Mouse (Mus musculus): ENCODE measurements around the gene Suox. TPM values are rescaled to one million over a fixed set of nuclear protein-coding genes. Genes with fewer than 3 reads are reported as not detected.
A peak's percentile ranks its signal among the peaks of the same experiment; 100 is the strongest.

The Suox gene
- polyA plus RNA-seq, 1 experiment from 2014 or later = 12.3 TPM

DNA sequence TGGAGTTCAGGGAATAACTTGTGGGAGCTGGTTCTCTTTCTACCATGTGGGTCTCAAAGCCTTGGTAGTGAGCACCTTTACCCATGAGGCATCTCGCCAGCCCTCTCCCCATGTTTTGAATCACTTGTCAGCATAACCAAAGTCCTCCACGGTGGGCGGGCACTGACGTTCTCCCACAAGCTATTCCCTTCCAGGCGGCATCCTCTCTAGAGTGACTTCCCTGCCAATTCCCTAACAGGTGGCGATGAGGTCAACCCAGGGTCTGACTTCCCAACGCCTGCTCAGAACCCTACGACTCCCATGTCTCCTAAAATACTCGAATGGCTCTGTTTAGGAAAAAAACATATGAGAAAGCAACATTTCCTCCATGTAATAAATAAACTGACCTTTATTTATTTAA, 16.0 kb downstream of the Suox start:
- no peaks in the 10 kb centered on the region for H3K9me3 ChIP-seq (ENCODE audit: low read length)
- no peak overlapping the region for H3K4me2 ChIP-seq (replicated peaks; ENCODE audit: low read depth, low read length)
- H3K4me3 ChIP-seq (ENCODE audit: low read depth, low read length) = no peak overlapping the region
- no peaks in the 10 kb centered on the region for H3K4me1 ChIP-seq (ENCODE audit: insufficient read depth, low read depth, low read length)
- no peak for ATAC-seq
- H3K27ac ChIP-seq (ENCODE audit: low read length) = no peak overlapping the region
- no peaks in the 10 kb centered on the region for H3K36me3 ChIP-seq (ENCODE audit: insufficient read depth, low read length)
- no peaks in the 10 kb centered on the region for H3K27me3 ChIP-seq (replicated peaks; ENCODE audit: insufficient read depth, low read length)
- no peak for DNase-seq (ENCODE audit: low spot score)
- WGBS = 50% methylated on average over 9 of the region's 9 CpGs
- H3K9ac ChIP-seq (replicated peaks; ENCODE audit: low read depth) = no peak overlapping the region
- TF ChIP-seq CTCF (IDR thresholded peaks at IDR 0.05) = no peak
- TF ChIP-seq EP300 (IDR thresholded peaks at IDR 0.05) = no peak

DNA sequence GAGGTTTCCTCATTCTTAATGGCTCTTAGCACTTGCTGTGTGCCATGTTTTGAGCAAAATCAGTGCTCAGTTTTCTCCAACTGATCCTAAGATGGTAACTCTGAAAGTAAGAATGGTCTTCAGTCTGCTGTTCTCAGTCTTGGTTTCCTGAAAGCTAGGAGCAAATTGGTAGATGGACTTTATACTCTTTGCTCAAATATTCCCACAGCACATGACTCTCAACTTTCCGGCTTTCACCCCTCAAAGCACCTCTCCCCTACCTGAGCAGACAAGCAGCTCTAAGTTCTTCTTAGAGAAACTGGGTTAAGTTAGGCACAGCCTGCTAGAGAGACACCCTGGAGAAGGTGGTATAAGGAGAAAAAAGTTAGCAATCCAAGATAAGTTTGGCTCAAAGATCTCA, 17.1 kb downstream of the Suox start:
- DNase-seq (ENCODE audit: low spot score) (no peak), ATAC-seq (no peak)
- Histone ChIP-seq H3K27me3 (replicated peaks; ENCODE audit: insufficient read depth, low read length) (no peaks in the 10 kb centered on the region), H3K9ac (replicated peaks; ENCODE audit: low read depth) (no peak overlapping the region), H3K9me3 (ENCODE audit: low read length) (no peaks in the 10 kb centered on the region), H3K4me3 (ENCODE audit: low read depth, low read length) (no peak overlapping the region), H3K4me2 (replicated peaks; ENCODE audit: low read depth, low read length) (no peak overlapping the region), H3K4me1 (ENCODE audit: insufficient read depth, low read depth, low read length) (no peaks in the 10 kb centered on the region), H3K36me3 (ENCODE audit: insufficient read depth, low read length) (no peaks in the 10 kb centered on the region), H3K27ac (ENCODE audit: low read length) (no peak overlapping the region)
- no peak for TF ChIP-seq EP300 (IDR thresholded peaks at IDR 0.05)
- no peak for TF ChIP-seq CTCF (IDR thresholded peaks at IDR 0.05)
- 67% methylated on average over 1 of the region's 1 CpGs for WGBS

DNA sequence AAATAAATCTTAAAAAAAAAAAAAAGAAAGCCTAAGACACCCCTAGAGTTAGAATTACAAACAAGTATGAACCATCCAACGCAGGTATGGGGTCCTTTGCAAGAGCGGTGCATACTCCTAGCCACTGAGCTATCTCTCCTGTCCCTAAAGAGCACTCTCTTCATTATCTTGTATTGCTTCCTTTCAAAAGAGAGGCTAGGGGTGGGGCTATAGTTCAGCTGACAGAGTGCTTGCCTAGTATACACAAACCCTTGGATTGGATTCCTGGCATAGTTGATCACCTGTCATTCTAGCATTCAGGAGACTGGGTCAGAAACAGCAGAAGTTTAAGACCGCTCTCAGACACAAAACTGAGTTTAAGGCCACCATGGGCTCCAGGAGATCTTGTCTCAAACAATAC, 18.6 kb downstream of the Suox start:
- Histone ChIP-seq H3K4me3 (ENCODE audit: low read depth, low read length) (no peak overlapping the region), H3K9ac (replicated peaks; ENCODE audit: low read depth) (no peak overlapping the region), H3K27ac (ENCODE audit: low read length) (no peak overlapping the region), H3K27me3 (replicated peaks; ENCODE audit: insufficient read depth, low read length) (no peaks in the 10 kb centered on the region), H3K4me2 (replicated peaks; ENCODE audit: low read depth, low read length) (no peak overlapping the region), H3K36me3 (ENCODE audit: insufficient read depth, low read length) (no peaks in the 10 kb centered on the region), H3K4me1 (ENCODE audit: insufficient read depth, low read depth, low read length) (no peaks in the 10 kb centered on the region), H3K9me3 (ENCODE audit: low read length) (no peaks in the 10 kb centered on the region)
- ATAC-seq (no peak; the same call in 1 of the 2 replicates), DNase-seq (ENCODE audit: low spot score) (peak; percentile 23)
- TF ChIP-seq CTCF (IDR thresholded peaks at IDR 0.05) (no peak), EP300 (IDR thresholded peaks at IDR 0.05) (no peak)
- WGBS = 47% methylated on average over 3 of the region's 3 CpGs

DNA sequence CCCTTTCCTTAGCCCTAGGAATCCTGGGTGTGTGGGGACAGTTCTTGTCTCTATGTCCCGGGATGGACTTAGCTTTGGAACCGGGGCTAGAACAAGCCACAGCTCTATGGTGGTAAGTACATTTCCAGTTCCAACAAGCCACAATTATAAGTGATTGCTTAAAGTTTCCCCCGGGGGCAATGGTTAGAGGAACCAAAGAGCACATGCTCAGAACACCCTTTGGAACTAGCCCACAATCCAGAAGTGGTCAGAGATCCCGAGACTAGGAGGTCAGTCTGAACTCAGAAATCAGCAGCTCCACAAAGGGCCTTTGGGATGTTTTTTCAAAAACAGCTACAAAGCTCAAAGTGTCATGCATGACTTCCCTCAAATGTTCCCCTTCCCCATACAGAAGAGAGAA, 20.0 kb downstream of the Suox start:
- no peaks in the 10 kb centered on the region for H3K4me1 ChIP-seq (ENCODE audit: insufficient read depth, low read depth, low read length)
- H3K27me3 ChIP-seq (replicated peaks; ENCODE audit: insufficient read depth, low read length) = no peaks in the 10 kb centered on the region
- 56% methylated on average over 4 of the region's 4 CpGs for WGBS
- no peak overlapping the region for H3K4me2 ChIP-seq (replicated peaks; ENCODE audit: low read depth, low read length)
- DNase-seq (ENCODE audit: low spot score) = no peak
- no peak overlapping the region for H3K27ac ChIP-seq (ENCODE audit: low read length)
- H3K36me3 ChIP-seq (ENCODE audit: insufficient read depth, low read length) = no peaks in the 10 kb centered on the region
- no peak overlapping the region for H3K9ac ChIP-seq (replicated peaks; ENCODE audit: low read depth)
- no peak for ATAC-seq
- no peaks in the 10 kb centered on the region for H3K9me3 ChIP-seq (ENCODE audit: low read length)
- no peak overlapping the region for H3K4me3 ChIP-seq (ENCODE audit: low read depth, low read length)
- TF ChIP-seq EP300 (IDR thresholded peaks at IDR 0.05) (no peak), CTCF (IDR thresholded peaks at IDR 0.05) (no peak)

- H3K36me3 ChIP-seq (ENCODE audit: insufficient read depth, low read length) = no peaks in the 10 kb centered on the region
- peak; percentile 53 for ATAC-seq
- no peak overlapping the region for H3K27ac ChIP-seq (ENCODE audit: low read length)
- TF ChIP-seq EP300 (IDR thresholded peaks at IDR 0.05) = no peak
- TF ChIP-seq CTCF (IDR thresholded peaks at IDR 0.05) = no peak
- H3K9me3 ChIP-seq (ENCODE audit: low read length) = no peaks in the 10 kb centered on the region
- H3K27me3 ChIP-seq (replicated peaks; ENCODE audit: insufficient read depth, low read length) = 0 out of 2 replicates have a peak, but pooled peaks cover 3% of the 10 kb centered on the region
- WGBS = 5% methylated on average over 9 of the region's 13 CpGs
- H3K4me3 ChIP-seq (ENCODE audit: low read depth, low read length) = peak overlapping the region; percentile 39; the same call in 1 of the 2 replicates
- DNase-seq (ENCODE audit: low spot score) = peak; percentile 36
- no peak overlapping the region for H3K9ac ChIP-seq (replicated peaks; ENCODE audit: low read depth)
- H3K4me1 ChIP-seq (ENCODE audit: insufficient read depth, low read depth, low read length) = no peaks in the 10 kb centered on the region
- peak overlapping the region; percentile 70 for H3K4me2 ChIP-seq (replicated peaks; ENCODE audit: low read depth, low read length)
Observed at GRCm38 (mm10) chr10:128646139-128647089, 27.5 kb downstream of the Suox start.

GRCm38 (mm10) chr10:128645111-128646011, 28.5 kb downstream of the Suox start, which contains the start of gene Ikzf4:
Ikzf4 (minus strand) TSS chr10:128645991.
- Histone ChIP-seq H3K9me3 (ENCODE audit: low read length) (no peaks in the 10 kb centered on the region), H3K4me2 (replicated peaks; ENCODE audit: low read depth, low read length) (peak within 1 kb of the TSS; percentile 70), H3K4me3 (ENCODE audit: low read depth, low read length) (peak within 1 kb of the TSS; percentile 39), H3K27me3 (replicated peaks; ENCODE audit: insufficient read depth, low read length) (0 out of 2 replicates have a peak, but pooled peaks cover 3% of the 10 kb centered on the region), H3K27ac (ENCODE audit: low read length) (no peak within 1 kb of the TSS), H3K36me3 (ENCODE audit: insufficient read depth, low read length) (no peaks in the 10 kb centered on the region), H3K4me1 (ENCODE audit: insufficient read depth, low read depth, low read length) (no peaks in the 10 kb centered on the region), H3K9ac (replicated peaks; ENCODE audit: low read depth) (no peak within 1 kb of the TSS; the same call in 1 of the 2 replicates)
- ATAC-seq = peak; percentile 76
- WGBS = 7% methylated on average over 33 of the region's 36 CpGs
- TF ChIP-seq EP300 (IDR thresholded peaks at IDR 0.05) = no peak
- TF ChIP-seq CTCF (IDR thresholded peaks at IDR 0.05) = no peak
- DNase-seq (ENCODE audit: low spot score) = peak; percentile 60

Data from lung, postnatal 0 days (tissue).